Mouse (Mus musculus) adipocyte (in vitro differentiated cells): ENCODE measurements at regions not wholly inside any gene's neighbourhood (a gene's known extent, or its start where the extent isn't known, plus 50 kb on each side); places are given as distances from the start of the nearest gene placed in this dataset.
A peak's percentile ranks its signal among the peaks of the same experiment; 100 is the strongest.

Experiments used
- DNase-seq: peaks from one replicate; pipeline ENCODE4 v3.0.0-alpha.2; 2016; ENCODE audit warnings: low spot score

DNA sequence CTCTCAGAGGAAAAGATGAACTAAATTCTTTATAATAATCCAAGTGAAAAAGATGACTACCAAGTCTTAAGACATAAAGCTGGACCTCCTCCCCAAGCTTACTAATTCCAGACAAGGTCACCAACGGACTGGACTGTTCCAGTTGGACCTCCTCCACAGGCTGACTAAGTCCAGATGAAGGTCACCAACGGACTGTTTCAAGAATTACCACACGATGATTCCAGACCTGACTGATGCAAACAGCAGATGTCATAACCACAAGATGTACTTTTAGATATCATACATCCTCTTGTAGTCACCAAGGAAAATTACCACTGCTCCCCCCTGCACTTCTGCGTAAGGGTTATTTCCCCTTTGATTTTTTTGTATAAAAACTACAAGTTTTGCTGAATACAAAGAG lies 1466.0 kb downstream of the Grik2 start:
- peak; percentile 30 for DNase-seq
